Mouse (Mus musculus): Measurements from ENCODE around the gene Fam129b.

GRCm38 (mm10) chr2:32839261-32839660, 36.7 kb upstream of the Fam129b start:
- TF ChIP-seq EP300 (IDR thresholded peaks at IDR 0.05; ENCODE audit: low read depth) = no peak
- TF ChIP-seq CTCF (IDR thresholded peaks at IDR 0.05; ENCODE audit: low read depth) = no peak

All from liver, postnatal 0 days (tissue).